Mouse (Mus musculus) erythroblast, embryonic 14.5 days (primary cell): ENCODE results near the gene Stard3.

Experiments
- GATA1 ChIP-seq: IDR thresholded peaks from 2 replicates; pipeline ENCODE4 v1.6.1; 2012; ENCODE audit warnings: low read length, inconsistent platforms, mixed read lengths
- TAL1 ChIP-seq: IDR thresholded peaks from 3 replicates; pipeline ENCODE4 v1.6.1; 2012; ENCODE audit warnings: low read length, inconsistent platforms, mixed read lengths

DNA sequence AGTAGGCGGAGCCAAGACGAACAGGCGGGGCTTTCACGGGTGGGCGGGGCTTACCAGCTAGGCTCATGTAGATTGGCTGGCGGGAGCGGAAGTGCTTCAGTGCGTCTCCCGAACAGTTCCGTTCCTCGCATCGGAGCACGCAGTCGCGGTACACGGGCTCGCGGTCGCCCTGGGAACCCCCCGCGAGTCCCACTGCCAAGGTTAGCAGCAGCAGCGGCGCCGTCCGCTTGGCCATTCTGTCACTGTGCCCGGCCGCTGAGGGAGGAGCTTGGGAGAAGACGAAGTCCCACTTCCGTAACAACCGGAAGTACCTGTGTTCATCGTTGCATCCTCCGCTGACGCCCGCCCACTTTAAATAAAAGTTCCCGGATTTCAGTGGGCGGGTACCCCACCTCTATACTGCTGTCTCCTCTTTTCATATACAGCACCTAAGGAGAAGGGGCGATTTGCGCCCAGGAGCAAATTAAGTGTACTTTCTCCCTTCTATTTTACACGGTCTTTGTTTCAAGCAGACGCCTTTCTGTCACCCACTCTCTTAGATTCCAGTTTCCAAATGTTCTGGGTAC, 42.1 kb downstream of the Stard3 start, which contains the start of gene Pgap3:
- TF ChIP-seq TAL1 = no peak
- TF ChIP-seq GATA1 = no peak
